Mouse (Mus musculus) T-cell, adult 2 months (primary cell): ENCODE results near the gene Esr1.

ENCODE experiments used
- DNase-seq: peaks from one replicate; pipeline ENCODE4 v3.0.0; 2022; ENCODE audit warnings: low spot score

Esr1 gene

DNA sequence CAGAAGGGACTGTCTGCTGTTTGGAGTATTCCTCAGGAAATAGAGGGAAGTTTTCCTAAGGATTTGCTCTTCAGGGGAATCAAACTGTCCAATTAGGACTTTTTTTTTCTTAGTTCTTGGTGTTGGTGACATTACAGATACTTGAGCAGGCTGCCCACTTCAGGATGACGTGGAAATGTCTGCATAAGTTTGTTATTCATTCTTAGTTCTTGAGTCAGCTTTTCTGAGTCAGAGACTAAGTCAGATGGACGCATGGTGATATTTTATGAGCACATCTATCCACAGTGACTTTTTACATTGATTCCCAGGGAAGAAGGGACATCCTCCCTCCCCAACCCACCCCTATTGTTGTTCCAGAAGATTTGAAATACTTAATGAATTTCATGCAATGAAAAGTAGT is 372.5 kb downstream of the Esr1 start:
- DNase-seq: no peak

DNA sequence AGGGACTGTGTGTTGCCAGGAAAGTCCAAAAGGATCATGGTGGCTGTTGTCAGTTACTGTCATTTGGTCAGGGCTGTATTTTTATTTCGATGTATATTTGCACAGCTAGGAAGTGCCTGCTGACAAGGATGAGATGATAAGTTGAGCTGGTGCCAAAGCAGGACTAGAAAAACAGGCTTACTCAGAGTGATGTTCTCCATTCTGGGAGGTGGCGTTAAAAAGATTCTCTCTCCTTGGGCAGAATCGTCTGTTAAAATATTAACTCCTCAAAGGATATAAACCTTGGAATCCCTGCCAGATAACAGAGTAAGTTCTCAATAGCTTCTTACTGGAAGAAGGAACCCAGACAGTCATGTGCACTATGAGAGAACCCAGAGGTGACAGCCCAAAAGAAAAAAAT is 382.4 kb downstream of the Esr1 start:
- no peak for DNase-seq

GRCm38 (mm10) chr10:4996592-4996991 is 385.2 kb downstream of the Esr1 start:
- DNase-seq: no peak

- DNase-seq: no peak
Observed at GRCm38 (mm10) chr10:5008795-5009366, 397.5 kb downstream of the Esr1 start.

DNA sequence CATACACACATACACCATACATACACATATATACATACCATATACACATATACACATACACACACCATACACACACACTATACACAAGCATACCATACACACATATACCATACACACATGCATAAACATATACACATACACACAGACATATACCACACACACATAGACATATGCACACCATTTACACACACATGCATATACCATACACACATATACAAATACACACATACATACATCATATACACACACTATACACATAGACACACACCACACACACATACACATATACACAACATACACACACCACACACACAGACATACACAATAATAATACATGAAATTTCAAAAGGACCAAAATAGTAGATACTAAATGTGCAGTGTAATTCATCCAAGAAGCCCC is 400.6 kb downstream of the Esr1 start:
- no peak for DNase-seq

- no peak for DNase-seq
Observed at GRCm38 (mm10) chr10:5014976-5015375, 403.6 kb downstream of the Esr1 start.

DNA sequence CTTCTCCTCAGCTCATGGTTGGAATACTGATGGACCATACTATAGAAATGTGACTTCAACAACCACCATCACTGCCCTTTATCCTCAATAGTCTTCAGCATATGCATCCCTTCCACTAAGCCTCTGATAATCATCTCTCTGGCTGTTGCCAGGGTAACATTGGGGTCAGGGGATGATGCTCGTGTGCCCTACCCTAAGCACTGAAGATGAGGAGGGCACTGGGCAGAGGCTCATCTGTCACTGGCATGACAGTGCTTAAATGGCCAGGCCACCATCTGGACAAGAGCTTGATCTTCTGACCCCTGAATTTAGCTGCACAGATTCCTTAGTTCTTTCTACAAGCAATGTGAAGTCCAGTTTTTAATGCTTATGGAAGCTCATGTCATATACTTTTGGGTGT is 405.8 kb downstream of the Esr1 start:
- no peak for DNase-seq

GRCm38 (mm10) chr10:5025906-5026305 is 414.5 kb downstream of the Esr1 start:
- DNase-seq: no peak

GRCm38 (mm10) chr10:5027208-5027607 is 415.8 kb downstream of the Esr1 start:
- DNase-seq: no peak

- no peak for DNase-seq
Observed at GRCm38 (mm10) chr10:5028301-5028700, 416.9 kb downstream of the Esr1 start.

- no peak for DNase-seq
Observed at GRCm38 (mm10) chr10:5029161-5029560, 417.8 kb downstream of the Esr1 start.

DNA sequence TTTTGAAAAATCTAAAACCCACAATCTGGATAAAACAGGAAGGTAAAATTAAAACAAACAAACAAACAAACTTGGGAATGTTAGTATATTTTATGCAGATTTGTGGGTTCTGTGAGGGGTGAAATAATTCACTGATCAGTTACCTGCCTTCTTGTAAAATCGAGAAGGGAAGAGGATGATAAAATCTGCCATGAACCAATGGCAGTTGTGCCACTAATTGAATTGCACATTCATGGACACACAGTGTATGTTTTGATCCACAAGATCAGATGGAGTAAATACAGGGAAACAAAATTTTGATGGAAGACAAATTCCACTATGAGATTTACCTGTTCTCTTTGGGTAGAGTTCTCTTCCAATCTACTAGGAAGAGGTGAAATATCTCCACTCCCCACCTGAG is 418.5 kb downstream of the Esr1 start:
- DNase-seq: no peak

- no peak for DNase-seq
Observed at GRCm38 (mm10) chr10:5032192-5033048, 421.0 kb downstream of the Esr1 start.

DNA sequence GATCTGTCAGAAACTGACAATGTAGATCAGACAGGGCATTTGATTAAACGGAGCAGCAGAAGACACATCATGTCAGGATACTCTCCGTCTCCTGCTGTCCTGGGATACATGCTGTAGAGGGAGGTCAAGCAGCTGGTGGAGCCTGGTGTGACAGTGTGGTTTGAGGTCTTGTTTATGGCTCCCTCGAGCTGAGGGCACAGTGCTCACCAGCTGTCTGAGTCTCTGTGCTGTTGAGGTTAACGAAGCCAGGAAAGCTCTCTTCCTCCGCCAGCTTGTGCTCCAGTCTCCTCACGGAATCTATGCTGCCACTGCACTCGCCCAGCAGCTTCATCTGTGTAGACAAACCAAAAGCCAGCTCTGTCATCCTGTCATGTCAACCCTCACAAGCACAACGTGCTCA is 429.9 kb downstream of the Esr1 start:
- no peak for DNase-seq

DNA sequence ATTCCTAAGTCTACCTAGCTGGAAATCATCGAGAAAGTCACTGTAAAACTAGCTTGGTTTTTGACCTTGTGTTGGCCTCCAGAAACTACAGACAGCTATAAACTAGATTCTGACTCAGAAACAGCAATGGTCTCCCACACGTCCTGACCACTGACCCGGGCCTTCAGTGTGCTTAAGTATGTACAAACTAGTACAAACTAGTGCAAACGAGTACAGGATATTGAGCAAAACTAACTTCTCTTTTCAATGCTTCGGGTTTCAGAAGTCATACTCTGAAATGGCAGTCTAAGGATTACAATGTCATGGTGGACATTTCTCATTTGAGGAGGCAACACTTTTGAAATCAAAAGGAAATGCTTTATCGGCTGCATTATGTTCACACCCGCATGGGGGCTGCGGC is 433.1 kb downstream of the Esr1 start:
- DNase-seq: no peak

GRCm38 (mm10) chr10:5045213-5045612 is 433.8 kb downstream of the Esr1 start:
- DNase-seq: no peak

DNA sequence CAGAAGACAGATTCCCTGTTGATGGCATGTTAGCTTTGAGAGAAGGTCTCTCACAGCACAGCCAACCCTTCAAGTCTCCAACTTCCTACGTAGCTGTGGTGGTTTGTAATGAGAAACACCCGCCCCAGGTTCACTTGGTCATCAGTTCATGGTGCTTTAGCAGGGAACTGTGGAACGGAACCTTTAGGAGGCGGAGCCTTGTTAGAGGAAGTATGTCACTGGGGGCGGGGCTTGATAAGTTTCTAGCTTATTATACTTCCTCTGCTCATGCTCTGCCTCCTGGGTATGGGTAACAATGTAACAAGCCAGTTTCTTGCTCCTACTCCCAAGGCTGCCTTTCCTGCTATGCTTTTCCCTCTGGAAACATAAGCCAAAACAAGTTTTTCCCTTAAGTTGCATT is 434.3 kb downstream of the Esr1 start:
- DNase-seq: no peak
